Mouse (Mus musculus): ENCODE results near the gene Hmox1. TPM values are rescaled to one million over a fixed set of nuclear protein-coding genes. Genes with fewer than 3 reads are reported as not detected.

The Hmox1 gene
- 33.3 and 40.8 TPM in 2 replicates for total RNA-seq (2017)

GRCm38 (mm10) chr8:75093399-75094156 lies at the start of gene Hmox1:
Gene Hmox1, plus strand, starts transcription at chr8:75093621.
- ATAC-seq (ENCODE audit: extremely low read depth, insufficient number of reproducible peaks, low FRiP score, poor library complexity, severe bottlenecking) = peak; percentile 82

DNA sequence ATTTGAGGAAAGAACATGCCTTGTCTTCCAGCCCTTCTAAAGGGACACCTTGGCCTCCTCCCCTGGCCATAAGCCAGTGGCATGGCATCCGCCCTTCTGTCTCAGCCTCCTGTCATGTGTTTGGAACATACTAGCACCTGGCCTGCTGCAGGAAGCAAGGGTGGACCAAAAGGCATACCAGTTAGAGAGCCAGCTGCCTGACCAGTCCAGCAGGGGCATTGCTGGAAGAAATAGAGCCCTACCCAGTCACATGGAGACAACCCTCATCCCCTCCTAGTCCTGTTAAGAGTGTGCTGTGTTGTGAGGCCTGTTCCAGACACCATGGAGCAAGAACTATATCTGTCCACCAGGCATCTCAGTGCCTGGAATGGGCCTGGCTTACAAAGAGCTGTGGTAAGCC lies 47.1 kb upstream of the Hmox1 start:
- ATAC-seq (ENCODE audit: extremely low read depth, insufficient number of reproducible peaks, low FRiP score, poor library complexity, severe bottlenecking) = no peak

GRCm38 (mm10) chr8:75047784-75048183 lies 45.6 kb upstream of the Hmox1 start:
- no peak for ATAC-seq (ENCODE audit: extremely low read depth, insufficient number of reproducible peaks, low FRiP score, poor library complexity, severe bottlenecking)

DNA sequence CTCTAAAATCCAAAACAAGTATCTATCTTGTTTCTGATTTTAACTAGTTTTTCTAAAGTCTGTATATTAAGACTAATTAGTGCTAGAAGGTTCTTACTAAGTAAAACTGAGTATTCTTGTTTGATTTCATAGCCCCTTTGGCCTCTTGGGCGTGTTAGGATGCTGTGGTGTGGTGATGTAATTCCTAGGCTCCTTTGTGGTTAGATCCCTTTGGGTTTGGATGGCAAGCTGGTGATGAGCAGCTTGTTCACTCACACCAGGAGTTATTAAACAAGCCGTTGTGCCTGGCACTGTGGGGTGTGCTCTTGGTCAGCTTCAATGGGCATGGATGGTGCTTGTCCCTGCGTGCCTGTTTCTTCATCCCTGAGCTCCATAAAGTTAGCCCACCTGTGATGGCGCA lies 40.1 kb upstream of the Hmox1 start:
- no peak for ATAC-seq (ENCODE audit: extremely low read depth, insufficient number of reproducible peaks, low FRiP score, poor library complexity, severe bottlenecking)

- 0 out of 2 replicates have a peak, but pooled peaks have one; percentile 19 for ATAC-seq (ENCODE audit: extremely low read depth, insufficient number of reproducible peaks, low FRiP score, poor library complexity, severe bottlenecking)
Observed at GRCm38 (mm10) chr8:75055673-75056072, 37.7 kb upstream of the Hmox1 start.

GRCm38 (mm10) chr8:75060022-75060421 lies 33.4 kb upstream of the Hmox1 start:
- ATAC-seq (ENCODE audit: extremely low read depth, insufficient number of reproducible peaks, low FRiP score, poor library complexity, severe bottlenecking) = no peak

- ATAC-seq (ENCODE audit: extremely low read depth, insufficient number of reproducible peaks, low FRiP score, poor library complexity, severe bottlenecking) = no peak
Observed at GRCm38 (mm10) chr8:75060815-75061214, 32.6 kb upstream of the Hmox1 start.

GRCm38 (mm10) chr8:75063290-75063689 lies 30.1 kb upstream of the Hmox1 start:
- ATAC-seq (ENCODE audit: extremely low read depth, insufficient number of reproducible peaks, low FRiP score, poor library complexity, severe bottlenecking) = no peak

DNA sequence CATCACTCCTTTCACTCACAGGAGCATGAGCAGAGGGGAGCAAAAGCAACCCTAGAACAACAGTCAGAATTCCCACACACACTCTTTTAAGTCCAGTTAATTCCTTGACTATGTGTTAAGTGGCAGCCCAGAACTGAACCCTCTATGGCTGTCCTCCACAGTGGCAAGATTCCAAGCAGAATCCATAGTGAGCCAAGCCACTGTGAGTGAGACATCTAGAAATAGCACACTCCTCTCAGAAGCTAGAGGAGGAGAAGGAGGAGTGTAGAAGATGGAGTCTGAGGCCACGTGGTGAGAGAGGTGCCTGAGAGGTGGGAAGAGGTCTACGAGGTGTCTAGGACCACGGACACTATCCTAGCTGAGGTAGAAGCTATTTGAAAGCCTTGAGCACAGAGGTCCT lies 28.6 kb upstream of the Hmox1 start:
- no peak for ATAC-seq (ENCODE audit: extremely low read depth, insufficient number of reproducible peaks, low FRiP score, poor library complexity, severe bottlenecking)

DNA sequence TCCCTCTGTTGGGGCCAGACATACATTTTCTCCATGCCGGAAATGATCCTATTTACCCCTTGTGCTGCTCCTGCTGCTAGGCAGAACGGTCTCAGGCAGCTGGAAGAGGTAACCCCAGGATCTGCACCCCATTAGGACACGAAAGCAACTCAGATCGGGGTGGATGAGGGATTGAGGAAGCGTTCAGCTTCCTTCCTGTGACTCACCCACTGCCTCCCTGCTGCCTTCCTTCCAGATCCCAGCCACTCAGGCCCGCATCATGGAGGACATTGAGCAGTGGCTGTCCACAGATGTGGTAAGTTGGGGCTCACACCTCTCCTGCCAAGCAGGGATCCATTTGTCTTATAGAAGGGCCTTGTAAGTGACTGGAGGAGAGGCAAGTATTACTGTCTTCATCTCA lies 26.1 kb upstream of the Hmox1 start:
- no peak for ATAC-seq (ENCODE audit: extremely low read depth, insufficient number of reproducible peaks, low FRiP score, poor library complexity, severe bottlenecking)

DNA sequence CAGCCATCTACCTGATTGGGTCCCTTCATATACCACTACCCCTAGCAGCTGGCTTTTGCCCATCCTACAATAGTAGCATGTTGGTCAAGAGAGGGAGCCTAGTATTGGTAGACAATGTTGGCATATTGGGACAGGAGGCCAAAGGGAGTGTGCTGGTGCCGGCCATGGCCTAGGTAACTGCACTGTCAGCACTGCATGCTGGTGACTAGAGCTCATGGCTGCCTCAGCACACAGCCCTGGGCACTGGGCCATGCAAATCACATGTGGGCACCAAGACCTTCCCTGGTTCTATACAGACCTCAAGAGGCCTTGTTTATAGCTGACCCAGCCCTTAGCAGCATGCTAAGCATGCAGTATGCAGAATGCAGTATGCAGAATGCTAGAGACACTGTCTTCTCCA lies 23.1 kb upstream of the Hmox1 start:
- no peak for ATAC-seq (ENCODE audit: extremely low read depth, insufficient number of reproducible peaks, low FRiP score, poor library complexity, severe bottlenecking)

DNA sequence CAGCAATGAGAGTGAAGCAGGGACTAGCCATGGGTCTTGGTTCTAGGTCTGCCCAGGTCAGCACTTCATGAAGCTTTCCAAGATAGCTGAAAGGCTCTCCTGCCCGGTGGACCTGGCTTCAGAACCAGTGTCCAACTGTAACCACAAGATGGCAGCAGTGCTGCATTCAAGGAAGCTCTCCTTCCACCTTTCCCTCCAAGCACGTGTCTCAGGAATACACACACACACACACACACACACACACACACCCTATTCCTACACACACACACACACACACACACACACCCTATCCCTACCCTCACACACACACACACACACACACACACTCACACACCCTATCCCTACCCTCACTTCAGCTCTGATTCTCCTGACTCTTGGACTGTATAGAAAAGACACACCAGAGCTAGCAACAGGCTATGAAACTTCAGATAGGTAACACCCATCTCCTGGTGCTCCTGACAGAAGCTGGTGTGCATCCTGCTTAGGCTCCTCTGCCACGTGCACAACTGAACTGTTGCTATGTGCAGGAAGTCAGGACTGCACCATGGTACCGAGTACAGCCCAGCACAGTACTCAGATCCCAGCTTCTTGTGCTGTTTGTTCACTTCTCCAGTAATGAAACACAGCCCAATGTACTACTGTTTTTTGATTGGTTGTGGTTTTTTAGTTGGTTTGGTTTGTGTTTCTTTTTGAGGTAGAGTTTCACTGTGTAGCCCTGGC lies 21.6 kb upstream of the Hmox1 start:
- ATAC-seq (ENCODE audit: extremely low read depth, insufficient number of reproducible peaks, low FRiP score, poor library complexity, severe bottlenecking) = peak; percentile 76

- no peak for ATAC-seq (ENCODE audit: extremely low read depth, insufficient number of reproducible peaks, low FRiP score, poor library complexity, severe bottlenecking)
Observed at GRCm38 (mm10) chr8:75074876-75075275, 18.5 kb upstream of the Hmox1 start.

GRCm38 (mm10) chr8:75078215-75078614 lies 15.2 kb upstream of the Hmox1 start:
- ATAC-seq (ENCODE audit: extremely low read depth, insufficient number of reproducible peaks, low FRiP score, poor library complexity, severe bottlenecking) = no peak

- ATAC-seq (ENCODE audit: extremely low read depth, insufficient number of reproducible peaks, low FRiP score, poor library complexity, severe bottlenecking) = no peak
Observed at GRCm38 (mm10) chr8:75078851-75079250, 14.6 kb upstream of the Hmox1 start.

DNA sequence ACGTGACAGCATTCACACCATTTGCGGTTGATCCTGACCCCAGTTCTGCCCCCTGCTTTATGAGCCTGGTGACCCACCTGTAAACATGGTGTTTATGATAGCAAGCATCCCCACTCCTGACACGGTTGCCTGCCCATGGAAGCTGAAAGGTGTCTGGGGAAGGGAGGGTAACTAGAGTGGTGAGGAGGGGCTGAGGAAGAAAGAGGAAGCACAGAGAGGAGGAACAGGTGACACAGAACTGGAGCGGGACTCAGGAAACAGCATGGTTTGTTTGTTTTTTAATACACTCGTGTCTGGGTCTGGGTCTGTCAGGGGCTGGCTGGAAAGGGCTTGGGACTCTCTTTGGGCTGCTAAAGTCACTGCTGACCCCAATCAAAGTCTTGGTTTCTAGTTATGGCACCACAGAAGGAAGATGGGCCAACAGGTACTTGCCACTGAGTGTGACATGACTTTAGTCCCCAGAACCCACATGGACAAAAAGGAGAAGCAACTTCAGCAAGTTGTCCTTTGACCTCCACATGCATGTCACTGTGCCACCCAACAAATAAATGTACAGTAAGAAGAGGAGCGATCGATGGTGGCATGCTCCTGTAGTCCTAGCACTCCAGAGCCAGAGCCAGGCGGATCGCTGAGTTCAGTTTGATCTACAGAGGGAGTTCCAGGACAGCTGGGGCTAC lies 11.9 kb upstream of the Hmox1 start:
- ATAC-seq (ENCODE audit: extremely low read depth, insufficient number of reproducible peaks, low FRiP score, poor library complexity, severe bottlenecking) = peak; percentile 41

DNA sequence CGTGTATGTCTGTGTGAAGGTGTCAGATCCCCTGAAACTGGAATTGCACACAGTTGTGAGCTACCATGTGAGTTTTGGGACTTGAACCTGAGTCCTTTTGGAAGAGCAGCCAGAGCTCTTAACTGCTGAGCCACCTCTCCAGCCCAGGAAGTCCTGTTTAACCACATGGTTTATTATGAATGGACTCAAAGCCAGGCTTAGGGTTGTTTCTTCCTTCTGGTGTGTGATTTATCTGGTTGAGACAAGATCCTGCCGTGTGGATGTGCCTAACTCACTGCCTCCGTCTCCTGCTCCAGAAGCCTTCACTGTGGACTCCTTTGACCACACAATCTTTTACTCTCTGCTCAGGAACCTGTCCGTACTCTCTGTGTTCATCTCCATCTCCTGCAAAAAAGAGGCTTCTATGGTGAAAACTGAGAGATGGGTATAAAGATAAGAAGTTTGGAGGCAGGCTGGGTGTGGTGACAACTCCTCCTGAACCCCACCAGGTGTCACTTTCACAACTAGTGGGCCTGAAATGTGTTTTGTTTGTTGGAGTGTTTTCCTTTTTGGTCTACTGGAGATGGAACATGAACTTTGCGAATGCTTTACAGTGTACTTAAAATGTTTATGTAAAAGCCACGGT lies 11.1 kb upstream of the Hmox1 start:
- ATAC-seq (ENCODE audit: extremely low read depth, insufficient number of reproducible peaks, low FRiP score, poor library complexity, severe bottlenecking) = no peak

DNA sequence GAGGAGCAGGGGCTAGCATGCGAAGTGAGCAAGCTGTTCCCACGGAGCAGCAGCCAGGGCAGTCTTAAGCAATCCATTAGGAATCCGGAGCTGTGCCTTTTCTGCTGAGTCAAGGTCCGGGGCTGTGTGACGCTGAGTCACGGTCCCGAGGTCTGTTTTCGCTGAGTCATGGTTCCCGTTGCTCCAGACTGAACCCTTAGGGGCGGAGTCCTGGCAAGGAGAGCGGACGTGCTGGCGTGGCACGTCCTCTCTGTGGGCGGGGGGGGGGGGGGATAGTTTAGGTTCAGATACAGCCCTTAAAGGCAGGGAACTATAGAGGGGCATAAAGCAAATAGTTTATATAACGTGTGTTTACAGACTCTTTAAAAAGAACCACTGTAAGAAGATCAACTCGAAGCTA lies 9.6 kb upstream of the Hmox1 start:
- peak; percentile 69 for ATAC-seq (ENCODE audit: extremely low read depth, insufficient number of reproducible peaks, low FRiP score, poor library complexity, severe bottlenecking)

- no peak for ATAC-seq (ENCODE audit: extremely low read depth, insufficient number of reproducible peaks, low FRiP score, poor library complexity, severe bottlenecking)
Observed at GRCm38 (mm10) chr8:75084382-75085064, 8.9 kb upstream of the Hmox1 start.

Measured in neutrophil, adult 5-6 weeks (primary cell).